In the genomic region with DNA sequence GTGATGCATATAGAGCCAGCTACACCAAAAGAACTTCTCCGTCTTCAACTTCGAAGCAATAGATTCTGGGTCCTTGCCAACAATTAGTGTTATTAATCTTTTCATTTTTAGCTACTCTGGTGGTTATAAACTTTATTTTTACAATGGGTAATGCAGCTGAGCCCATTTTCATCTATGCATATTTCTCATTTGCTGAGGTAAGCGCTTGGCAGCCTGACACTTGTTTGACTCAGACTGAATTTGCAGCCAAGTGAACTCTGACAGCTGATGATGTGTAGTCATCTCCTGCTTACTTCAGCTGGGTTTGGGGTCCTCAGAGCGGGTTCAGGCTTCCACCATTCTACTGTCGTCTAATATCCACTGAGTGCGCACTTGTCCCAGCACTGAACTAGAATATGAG, we compare ENCODE assay signal across 26 mouse cellular contexts.
A peak's percentile ranks its signal among the peaks of the same experiment; 100 is the strongest.
DNase-seq lines count a peak whose midpoint lies in the region; ATAC-seq and TF ChIP-seq lines count a peak whose summit lies in the region.
"Had no signal": no experiment of that assay in that cellular context is flagged by ENCODE, and none has a peak within 500 bp of the region (broad histone marks: within the 10 kb centered on the region; RNA-seq: fewer than 3 reads in every experiment).

No protein-coding gene starts in this region.

- TF ChIP-seq EP300 in lung, postnatal 0 days (IDR thresholded peaks at IDR 0.05) = no peak

- TF ChIP-seq CTCF in lung, postnatal 0 days (IDR thresholded peaks at IDR 0.05) = no peak

- no peak overlapping the region for H3K9ac ChIP-seq in kidney, embryonic 14.5 days (ENCODE audit: low read depth, low read length)
- H3K9ac ChIP-seq in lung, postnatal 0 days (replicated peaks; ENCODE audit: low read depth) = no peak overlapping the region
- H3K9ac ChIP-seq: embryonic facial prominence, embryonic 13.5 days; forebrain, embryonic 12.5 days; heart, embryonic 13.5 days; hindbrain, embryonic 12.5 days had no signal

- no peaks in the 10 kb centered on the region for H3K4me1 ChIP-seq in kidney, embryonic 14.5 days (ENCODE audit: control insufficient read depth, insufficient read depth, low read length)
- no peaks in the 10 kb centered on the region for H3K4me1 ChIP-seq in lung, postnatal 0 days (ENCODE audit: insufficient read depth, low read depth, low read length)
- H3K4me1 ChIP-seq: embryonic facial prominence, embryonic 13.5 days; forebrain, embryonic 12.5 days; hindbrain, embryonic 12.5 days had no signal

- DNase-seq in kidney, adult 8-10 months = peak; percentile 61 to 68
- peak; percentile 5 for DNase-seq in lung, postnatal 0 days (ENCODE audit: low spot score)
- DNase-seq in lung, postnatal 14 days = no peak
- peak; percentile 24 for DNase-seq in Muller cell, postnatal 12 days (ENCODE audit: inconsistent ontology term)
- DNase-seq in adipocyte (ENCODE audit: low spot score) = peak; percentile 8
- no peak for DNase-seq in heart, adult 9 months (ENCODE audit: low spot score in 2 of 2)
- DNase-seq: adrenal gland, adult 2 months; adrenal gland, postnatal 25 days; B cell, adult 2 months; cerebellum, adult 18-20 months; cerebellum, adult 9-11 months; cerebellum, postnatal 36 days; gastrocnemius, postnatal 10 days; heart, adult 2 months; heart, postnatal 4 days had no signal

- H3K9me3 ChIP-seq in kidney, embryonic 14.5 days (ENCODE audit: control insufficient read depth, low read length) = no peaks in the 10 kb centered on the region
- no peaks in the 10 kb centered on the region for H3K9me3 ChIP-seq in lung, postnatal 0 days (ENCODE audit: low read length)
- H3K9me3 ChIP-seq: embryonic facial prominence, embryonic 13.5 days; forebrain, embryonic 12.5 days; G1E; heart, embryonic 13.5 days; hindbrain, embryonic 12.5 days had no signal

- no peak overlapping the region for H3K27ac ChIP-seq in kidney, embryonic 14.5 days (ENCODE audit: low read depth, low read length)
- no peak overlapping the region for H3K27ac ChIP-seq in lung, postnatal 0 days (ENCODE audit: low read length)
- H3K27ac ChIP-seq: embryonic facial prominence, embryonic 13.5 days; forebrain, embryonic 12.5 days; heart, adult 2 months; heart, embryonic 13.5 days; hindbrain, embryonic 12.5 days had no signal

- H3K27me3 ChIP-seq in kidney, embryonic 14.5 days (ENCODE audit: control insufficient read depth, insufficient read depth, low read length) = no peaks in the 10 kb centered on the region
- no peaks in the 10 kb centered on the region for H3K27me3 ChIP-seq in lung, postnatal 0 days (replicated peaks; ENCODE audit: insufficient read depth, low read length)
- H3K27me3 ChIP-seq: embryonic facial prominence, embryonic 13.5 days; forebrain, embryonic 12.5 days; hindbrain, embryonic 12.5 days; Patski had no signal

- H3K4me2 ChIP-seq in kidney, embryonic 14.5 days (replicated peaks; ENCODE audit: low read depth, low read length) = no peak overlapping the region
- H3K4me2 ChIP-seq in lung, postnatal 0 days (replicated peaks; ENCODE audit: low read depth, low read length) = no peak overlapping the region
- H3K4me2 ChIP-seq: embryonic facial prominence, embryonic 13.5 days; forebrain, embryonic 12.5 days; heart, embryonic 13.5 days; hindbrain, embryonic 12.5 days had no signal

- WGBS in kidney, embryonic 14.5 days = 90% methylated on average over 6 of the region's 6 CpGs
- WGBS in lung, postnatal 0 days = 75% methylated on average over 6 of the region's 6 CpGs

- H3K4me3 ChIP-seq in kidney, embryonic 14.5 days (ENCODE audit: low read length) = no peak overlapping the region
- H3K4me3 ChIP-seq in lung, postnatal 0 days (ENCODE audit: low read depth, low read length) = no peak overlapping the region
- H3K4me3 ChIP-seq: embryonic facial prominence, embryonic 13.5 days; forebrain, embryonic 12.5 days; heart, adult 2 months; heart, embryonic 13.5 days; hindbrain, embryonic 12.5 days had no signal

- ATAC-seq in kidney, embryonic 14.5 days (ENCODE audit: low FRiP score, low TSS enrichment) = no peak
- ATAC-seq in lung, postnatal 0 days = no peak
- ATAC-seq: activated CD4-positive, CD25-positive, alpha-beta regulatory T cell, adult 4 months; CD4-positive, CD25-positive, alpha-beta regulatory T cell, adult 4 months; forebrain, embryonic 16.5 days; hindbrain, embryonic 16.5 days; Patski had no signal

- H3K36me3 ChIP-seq in kidney, embryonic 14.5 days (ENCODE audit: control insufficient read depth, insufficient read depth, low read length) = no peaks in the 10 kb centered on the region
- no peaks in the 10 kb centered on the region for H3K36me3 ChIP-seq in lung, postnatal 0 days (ENCODE audit: insufficient read depth, low read length)
- H3K36me3 ChIP-seq: embryonic facial prominence, embryonic 13.5 days; forebrain, embryonic 12.5 days; G1E; heart, embryonic 13.5 days; hindbrain, embryonic 12.5 days had no signal

Comparison
In these comparisons a context has a peak if more than half of its experiments do, and no peak if none do; other contexts are left out.
1. DNase-seq: peak in kidney, adult 8-10 months (2 of 2), lung, postnatal 0 days (single experiment), Muller cell, postnatal 12 days (single experiment) and adipocyte (single experiment); none in lung, postnatal 14 days (single experiment) and heart, adult 9 months (0 of 2).